Mouse (Mus musculus) embryonic fibroblast, embryonic 13.5 days (primary cell): ENCODE measurements at regions not wholly inside any gene's neighbourhood (a gene's known extent, or its start where the extent isn't known, plus 50 kb on each side); places are given as distances from the start of the nearest gene placed in this dataset.

Experiments
- H3K27ac ChIP-seq: 2 replicates; pipeline ENCODE4 v1.5.1; 2012; ENCODE audit warnings: low read length, control low read depth, inconsistent platforms; ENCODE audit not compliant: insufficient read depth
- H3K4me1 ChIP-seq: 2 replicates; pipeline ENCODE4 v1.6.1; 2011; ENCODE audit warnings: low read length; ENCODE audit not compliant: control insufficient read depth, insufficient read depth
- H3K4me3 ChIP-seq: 2 replicates; pipeline ENCODE4 v1.5.1; 2011; ENCODE audit warnings: mild to moderate bottlenecking, control low read depth, low read length; ENCODE audit not compliant: insufficient read depth
- CTCF ChIP-seq: IDR thresholded peaks from 2 replicates; pipeline ENCODE4 v1.5.1; 2011; ENCODE audit warnings: mild to moderate bottlenecking, control low read depth, low read length, moderate library complexity, borderline replicate concordance; ENCODE audit not compliant: insufficient read depth
- POLR2A ChIP-seq: IDR thresholded peaks from 2 replicates; pipeline ENCODE4 v1.6.1; 2011; ENCODE audit warnings: low read depth, mild to moderate bottlenecking, control low read depth, low read length, moderate library complexity

- Histone ChIP-seq H3K4me3 (no peak overlapping the region), H3K4me1 (no peaks in the 10 kb centered on the region), H3K27ac (no peak overlapping the region)
- TF ChIP-seq CTCF (no peak), POLR2A (no peak)
These were observed 199.5 kb upstream of the Eif4g2 start for GRCm38 (mm10) chr7:111282314-111282713.

GRCm38 (mm10) chr7:111277703-111278102 is 194.9 kb upstream of the Eif4g2 start:
- TF ChIP-seq POLR2A (no peak), CTCF (no peak)
- Histone ChIP-seq H3K27ac (no peak overlapping the region), H3K4me1 (no peaks in the 10 kb centered on the region), H3K4me3 (no peak overlapping the region)

GRCm38 (mm10) chr7:111273839-111274238 is 191.0 kb upstream of the Eif4g2 start:
- no peaks in the 10 kb centered on the region for H3K4me1 ChIP-seq
- no peak overlapping the region for H3K4me3 ChIP-seq
- no peak overlapping the region for H3K27ac ChIP-seq
- no peak for TF ChIP-seq CTCF
- TF ChIP-seq POLR2A, result no peak

- TF ChIP-seq POLR2A, result no peak
- no peak for TF ChIP-seq CTCF
- no peak overlapping the region for H3K4me3 ChIP-seq
- H3K4me1 ChIP-seq, result no peaks in the 10 kb centered on the region
- no peak overlapping the region for H3K27ac ChIP-seq
These were observed 188.0 kb upstream of the Eif4g2 start for GRCm38 (mm10) chr7:111270874-111271273.

GRCm38 (mm10) chr7:111268197-111268596 is 185.4 kb upstream of the Eif4g2 start:
- no peaks in the 10 kb centered on the region for H3K4me1 ChIP-seq
- no peak overlapping the region for H3K27ac ChIP-seq
- TF ChIP-seq POLR2A (no peak), CTCF (no peak)
- no peak overlapping the region for H3K4me3 ChIP-seq

- Histone ChIP-seq H3K4me1 (no peaks in the 10 kb centered on the region), H3K27ac (no peak overlapping the region), H3K4me3 (no peak overlapping the region)
- TF ChIP-seq CTCF, result no peak
- no peak for TF ChIP-seq POLR2A
These were observed 180.5 kb upstream of the Eif4g2 start for GRCm38 (mm10) chr7:111263302-111263701.

- Histone ChIP-seq H3K4me3 (no peak overlapping the region), H3K27ac (no peak overlapping the region), H3K4me1 (no peaks in the 10 kb centered on the region)
- no peak for TF ChIP-seq CTCF
These were observed 177.1 kb upstream of the Eif4g2 start for GRCm38 (mm10) chr7:111259630-111260574.

GRCm38 (mm10) chr7:111257842-111258241 is 175.0 kb upstream of the Eif4g2 start:
- no peak overlapping the region for H3K4me3 ChIP-seq
- TF ChIP-seq CTCF, result no peak
- no peak for TF ChIP-seq POLR2A
- H3K27ac ChIP-seq, result no peak overlapping the region
- H3K4me1 ChIP-seq, result no peaks in the 10 kb centered on the region

- Histone ChIP-seq H3K27ac (no peak overlapping the region), H3K4me3 (no peak overlapping the region), H3K4me1 (no peaks in the 10 kb centered on the region)
- no peak for TF ChIP-seq POLR2A
- no peak for TF ChIP-seq CTCF
These were observed 173.4 kb upstream of the Eif4g2 start for GRCm38 (mm10) chr7:111256199-111256598.

- TF ChIP-seq CTCF (peak; percentile 98), POLR2A (no peak)
- no peak overlapping the region for H3K4me3 ChIP-seq
These were observed 166.8 kb upstream of the Eif4g2 start for GRCm38 (mm10) chr7:111249606-111250005.

More at GRCm38 (mm10) chr7:111249606-111250005, 166.8 kb upstream of the Eif4g2 start:
- no peak overlapping the region for H3K27ac ChIP-seq
- no peaks in the 10 kb centered on the region for H3K4me1 ChIP-seq
